Mouse (Mus musculus) cerebellum, adult (tissue): ENCODE results near the gene Mrpl24.
"Not testable (repeated sequence)": the region's sequence is repeated elsewhere in the genome, so short reads cannot be mapped to it uniquely, and the experiment has no call there.

Experiments
- ATAC-seq: cut with Nextera tagmentation; 2 replicates; pipeline ENCODE4 v1.9.2; 2017; ENCODE audit warnings: mild to moderate bottlenecking, moderate library complexity, mixed read lengths; ENCODE audit not compliant: insufficient number of reproducible peaks, low FRiP score, low TSS enrichment

Gene Mrpl24

GRCm38 (mm10) chr3:87919336-87920108 is at the start of gene Mrpl24:
TSS of gene Mrpl24 (plus strand) at chr3:87919506.
- peak; percentile 88 for ATAC-seq

DNA sequence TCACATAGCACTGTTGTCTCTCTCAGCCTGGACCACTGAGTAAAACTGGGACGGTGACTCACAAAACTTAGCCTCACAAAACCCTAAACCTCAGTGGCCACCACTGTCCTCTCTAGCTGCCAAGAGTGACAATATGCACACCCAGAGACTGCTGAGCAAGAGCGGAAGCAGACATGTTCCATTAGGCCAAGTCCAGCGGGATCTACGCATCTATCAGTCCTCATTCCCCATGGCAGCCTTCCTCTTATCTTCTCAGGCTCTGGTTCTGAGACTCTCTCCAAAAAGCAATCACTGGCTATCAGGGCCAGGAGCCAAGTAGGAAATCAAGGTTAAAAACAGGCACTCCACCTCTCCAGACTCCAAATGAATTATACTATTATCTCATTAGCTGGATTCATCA is 41.6 kb upstream of the Mrpl24 start:
- ATAC-seq: no peak

- no peak for ATAC-seq
Observed at GRCm38 (mm10) chr3:87884291-87884690, 35.0 kb upstream of the Mrpl24 start.

GRCm38 (mm10) chr3:87884708-87885251 is 34.5 kb upstream of the Mrpl24 start:
- no peak; the same call in 1 of the 2 replicates for ATAC-seq

DNA sequence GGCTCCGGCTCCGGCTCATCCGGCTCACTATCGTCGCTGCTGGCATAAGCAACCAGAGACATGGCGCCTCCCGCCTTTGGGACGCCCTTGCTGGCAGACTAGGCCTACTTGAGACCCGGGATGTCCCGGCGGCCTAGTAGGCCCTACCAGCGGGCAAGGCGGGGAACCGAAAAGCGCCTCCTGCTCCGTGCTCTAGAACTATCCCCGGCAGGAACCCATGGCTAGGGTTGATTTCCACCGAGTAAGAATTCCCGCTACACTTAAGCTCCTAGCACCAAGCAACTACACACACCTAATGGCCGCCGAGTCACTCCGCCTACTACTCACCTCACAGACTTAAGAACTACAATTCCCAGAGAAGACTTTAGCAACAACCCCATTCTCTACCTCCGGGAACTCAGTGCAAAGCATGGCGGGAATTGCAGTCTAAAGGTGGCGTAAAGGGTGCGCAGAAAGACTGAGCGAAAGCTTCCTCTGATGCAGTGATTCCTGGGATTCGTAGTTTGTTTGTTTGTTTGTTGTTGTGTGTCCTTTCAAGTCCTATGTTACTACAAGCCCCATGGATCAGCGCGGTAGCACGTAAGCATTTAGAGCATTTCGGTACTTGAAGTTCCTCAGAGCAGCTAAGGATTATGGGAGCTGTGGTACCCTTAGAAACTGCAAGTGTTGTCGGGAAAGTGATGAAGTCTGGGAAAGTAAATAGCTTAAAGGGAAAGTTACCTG is 33.9 kb upstream of the Mrpl24 start, which contains the start of gene Prcc:
TSS of gene Prcc (minus strand) at position 328 of the 723 bp plus-strand sequence.
- ATAC-seq: peak; percentile 99

GRCm38 (mm10) chr3:87886004-87886365 is 33.3 kb upstream of the Mrpl24 start:
- ATAC-seq: no peak

GRCm38 (mm10) chr3:87886416-87886815 is 32.9 kb upstream of the Mrpl24 start:
- no peak for ATAC-seq

DNA sequence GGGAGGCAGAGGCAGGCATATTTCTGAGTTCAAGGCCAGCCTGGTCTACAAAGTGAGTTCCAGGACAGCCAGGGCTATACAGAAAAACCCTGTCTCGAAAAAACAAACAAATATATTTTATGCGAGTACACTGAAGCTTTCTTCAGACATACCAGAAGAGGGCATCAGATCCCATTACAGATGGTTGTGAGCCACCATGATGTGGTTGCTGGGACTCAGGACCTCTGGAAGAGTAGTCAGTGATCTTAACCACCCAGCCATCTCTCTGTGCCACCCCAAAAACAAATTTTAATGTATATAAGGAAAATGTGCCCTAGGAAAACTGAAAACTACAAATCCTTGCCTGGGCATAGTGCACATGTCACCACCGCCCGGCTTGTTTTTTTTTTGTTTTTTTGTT is 31.9 kb upstream of the Mrpl24 start:
- not testable (repeated sequence) for ATAC-seq

DNA sequence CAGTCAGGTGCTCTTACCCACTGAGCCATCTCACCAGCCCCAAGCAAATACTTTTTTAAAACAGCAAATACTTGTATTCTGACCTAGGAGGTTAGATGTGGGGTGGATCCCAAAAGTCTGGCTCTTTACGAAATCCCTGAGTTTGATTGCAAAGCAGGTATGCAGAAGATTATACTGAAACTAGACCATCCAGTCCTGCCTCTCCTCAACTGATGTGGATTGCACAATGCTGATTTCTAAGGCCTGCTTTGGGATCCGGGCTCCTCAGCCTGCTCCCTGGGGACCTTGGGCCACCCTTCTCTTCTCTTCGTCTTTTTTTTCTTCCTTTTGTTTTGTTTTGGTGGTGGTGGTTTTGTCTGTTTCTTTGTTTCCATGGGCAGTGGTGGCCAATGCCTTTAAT is 27.8 kb upstream of the Mrpl24 start:
- ATAC-seq: no peak

- ATAC-seq: no peak
Observed at GRCm38 (mm10) chr3:87893367-87893905, 25.9 kb upstream of the Mrpl24 start.

DNA sequence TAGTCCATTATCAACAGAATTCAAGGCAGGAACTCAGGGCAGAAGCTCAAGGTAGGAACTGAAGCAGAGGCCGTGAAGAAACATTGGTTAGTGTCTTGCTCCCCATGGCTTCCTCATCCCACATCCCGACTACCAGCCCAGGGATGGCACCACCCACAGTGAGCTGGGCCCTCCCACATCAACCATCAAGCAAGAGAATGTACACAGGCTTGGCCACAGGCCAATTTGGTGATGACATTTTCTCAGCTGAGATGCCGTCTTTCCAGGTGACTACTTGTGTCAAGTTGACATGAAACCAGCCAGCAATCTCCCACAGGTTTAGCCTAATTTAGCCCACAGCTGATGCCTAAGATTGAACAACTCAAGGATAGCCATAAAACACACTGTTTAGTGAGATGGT is 20.0 kb upstream of the Mrpl24 start:
- no peak for ATAC-seq

GRCm38 (mm10) chr3:87899776-87900175 is 19.5 kb upstream of the Mrpl24 start:
- ATAC-seq: no peak

GRCm38 (mm10) chr3:87901036-87901624 is 18.2 kb upstream of the Mrpl24 start:
- no peak for ATAC-seq

- ATAC-seq: not testable (repeated sequence)
Observed at GRCm38 (mm10) chr3:87901959-87902358, 17.3 kb upstream of the Mrpl24 start.

DNA sequence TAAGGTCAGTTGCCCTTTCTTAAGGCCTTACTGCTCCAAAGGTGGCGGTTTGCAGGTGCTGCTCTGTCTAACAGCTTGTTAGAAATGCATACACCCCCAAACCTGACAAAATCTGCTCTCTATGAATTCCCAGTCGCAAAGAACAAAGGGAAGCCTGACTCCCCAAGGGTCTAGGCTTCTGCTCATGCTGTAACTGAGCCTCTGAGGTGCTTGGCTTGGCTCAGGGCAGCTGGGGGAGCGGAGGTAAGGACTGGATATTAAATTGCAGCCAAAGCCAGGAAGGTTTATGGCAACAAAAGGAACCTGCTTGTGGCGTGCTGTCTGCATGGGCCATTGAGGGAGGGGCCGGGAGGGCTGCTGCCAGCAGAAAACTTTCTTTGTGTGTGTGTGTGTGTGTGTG is 15.5 kb upstream of the Mrpl24 start:
- ATAC-seq: no peak

GRCm38 (mm10) chr3:87905880-87906485 is 13.3 kb upstream of the Mrpl24 start, which contains the start of gene Hdgf:
TSS of gene Hdgf (plus strand) at chr3:87906321.
- peak; percentile 92 for ATAC-seq

DNA sequence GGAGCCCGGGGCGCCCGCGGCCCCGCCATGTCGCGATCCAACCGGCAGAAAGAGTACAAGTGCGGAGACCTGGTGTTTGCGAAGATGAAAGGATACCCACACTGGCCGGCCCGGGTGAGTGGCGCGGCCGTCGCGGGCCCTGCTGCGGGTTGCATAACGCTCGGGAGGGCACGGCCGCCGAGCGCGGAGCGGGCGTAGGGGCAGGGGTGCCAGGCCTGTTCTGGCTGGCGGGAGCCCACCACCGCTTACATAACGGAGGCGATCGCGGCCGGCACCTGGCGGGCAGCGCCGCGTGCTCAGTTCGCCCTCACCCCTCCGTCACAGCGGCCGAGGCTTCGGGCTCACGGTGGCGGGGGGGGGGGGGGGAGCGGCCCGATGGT is 12.7 kb upstream of the Mrpl24 start:
- ATAC-seq: peak; percentile 28

GRCm38 (mm10) chr3:87906981-87907857 is 12.1 kb upstream of the Mrpl24 start:
- no peak for ATAC-seq

GRCm38 (mm10) chr3:87907906-87908305 is 11.4 kb upstream of the Mrpl24 start:
- no peak for ATAC-seq
